Mouse (Mus musculus) intestine, postnatal 0 days (tissue): ENCODE measurements around the gene Il12a. TPM values are rescaled to one million over a fixed set of nuclear protein-coding genes. Genes with fewer than 3 reads are reported as not detected.

Experiments
- ATAC-seq: fragments of 200-750 bp; cut with Nextera tagmentation; 2 replicates; pipeline ENCODE4 v1.8.0; 2017; ENCODE audit warnings: mild to moderate bottlenecking, moderate TSS enrichment, moderate library complexity
- H3K27ac ChIP-seq: fragments of 300-500 bp; sonication (generic); 2 replicates; pipeline ENCODE4 v1.5.1; 2014; ENCODE audit warnings: mild to moderate bottlenecking, low read depth, low read length, moderate library complexity
- H3K27me3 ChIP-seq: fragments of 300-500 bp; sonication (generic); replicated peaks from 2 replicates; pipeline ENCODE4 v1.6.1; 2014; ENCODE audit warnings: low read length, mixed read lengths; ENCODE audit not compliant: control insufficient read depth, insufficient read depth
- H3K36me3 ChIP-seq: fragments of 300-500 bp; sonication (generic); 2 replicates; pipeline ENCODE4 v1.6.1; 2014; ENCODE audit warnings: mild to moderate bottlenecking, moderate library complexity; ENCODE audit not compliant: control insufficient read depth, insufficient read depth
- H3K4me1 ChIP-seq: fragments of 300-500 bp; sonication (generic); replicated peaks from 2 replicates; pipeline ENCODE4 v1.6.1; 2014; ENCODE audit warnings: antibody characterized with exemption, low read length, mixed read lengths; ENCODE audit not compliant: control insufficient read depth, insufficient read depth
- H3K4me2 ChIP-seq: fragments of 300-500 bp; sonication (generic); replicated peaks from 2 replicates; pipeline ENCODE4 v1.6.1; 2014; ENCODE audit warnings: low read depth, mild to moderate bottlenecking, moderate library complexity
- H3K4me3 ChIP-seq: fragments of 300-500 bp; sonication (generic); 2 replicates; pipeline ENCODE4 v1.5.1; 2014; ENCODE audit warnings: low read depth, low read length
- H3K9ac ChIP-seq: fragments of 300-500 bp; sonication (generic); 2 replicates; pipeline ENCODE4 v1.6.1; 2014; ENCODE audit warnings: mild to moderate bottlenecking, low read depth, low read length
- H3K9me3 ChIP-seq: fragments of 300-500 bp; sonication (generic); 2 replicates; pipeline ENCODE4 v1.6.1; 2016; ENCODE audit warnings: mixed run types; ENCODE audit not compliant: control insufficient read depth
- CTCF ChIP-seq: sonication (generic); IDR thresholded peaks from 2 replicates; pipeline ENCODE4 v1.5.1; 2016; ENCODE audit warnings: low read depth, mild to moderate bottlenecking, control low read depth, antibody characterized with exemption, moderate library complexity
- WGBS: fragments of 180-500 bp; shearing (Covaris S2); extraction: QIAGEN DNeasy Blood & Tissue Kit; methylation state at CpG from one replicate; pipeline ENCODE4 v1.1.7; 2014; 5-methylcytosine and 5-hydroxymethylcytosine counted together
- polyA plus RNA-seq: library from polyadenylated mRNA; unstranded; fragments of >200 nt; fragmentation: Nextera tagmentation; extraction: Ambion mirVana; gene quantifications from 2 replicates; pipeline ENCODE4 v1.2.1, GENCODE M21; 2015

Il12a gene
- polyA plus RNA-seq, 1 experiment from 2014 or later, result not detected

- 39% methylated on average over 2 of the region's 2 CpGs for WGBS
Observed at GRCm38 (mm10) chr3:68683579-68683978, 6.9 kb upstream of the Il12a start.

DNA sequence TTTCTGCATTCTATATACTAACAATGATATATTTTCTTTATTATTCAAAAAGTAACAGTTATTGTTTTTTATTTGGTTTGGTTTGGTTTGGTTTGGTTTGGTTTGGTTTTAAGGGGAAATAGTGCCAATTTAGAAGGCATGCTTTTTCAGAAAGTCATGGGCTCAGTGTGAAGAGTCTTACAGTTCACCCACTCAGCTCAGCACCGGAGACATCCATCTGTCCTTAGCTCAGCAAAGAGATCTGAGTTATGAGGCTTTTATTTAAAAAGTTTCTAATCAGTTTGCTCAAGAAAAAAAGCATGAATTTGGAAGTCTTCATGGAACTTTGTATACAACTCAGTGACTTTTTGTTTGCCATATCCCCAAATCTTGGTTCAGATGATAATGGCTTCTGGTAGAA is 6.2 kb upstream of the Il12a start:
- no peak overlapping the region for H3K4me2 ChIP-seq
- no peaks in the 10 kb centered on the region for H3K4me1 ChIP-seq
- H3K9me3 ChIP-seq, result no peaks in the 10 kb centered on the region
- no peak overlapping the region for H3K4me3 ChIP-seq
- H3K36me3 ChIP-seq, result no peaks in the 10 kb centered on the region
- H3K27ac ChIP-seq, result no peak overlapping the region
- no peak for TF ChIP-seq CTCF
- H3K27me3 ChIP-seq, result no peaks in the 10 kb centered on the region
- H3K9ac ChIP-seq, result no peak overlapping the region
- ATAC-seq, result no peak
- WGBS, result 74% methylated on average over 1 of the region's 1 CpGs

More at GRCm38 (mm10) chr3:68683579-68683978, 6.9 kb upstream of the Il12a start:
- no peak overlapping the region for H3K4me3 ChIP-seq
- H3K27ac ChIP-seq, result no peak overlapping the region
- no peaks in the 10 kb centered on the region for H3K4me1 ChIP-seq
- H3K9me3 ChIP-seq, result no peaks in the 10 kb centered on the region
- TF ChIP-seq CTCF, result no peak
- no peak overlapping the region for H3K4me2 ChIP-seq
- no peak for ATAC-seq
- H3K27me3 ChIP-seq, result no peaks in the 10 kb centered on the region
- H3K9ac ChIP-seq, result no peak overlapping the region
- H3K36me3 ChIP-seq, result no peaks in the 10 kb centered on the region

DNA sequence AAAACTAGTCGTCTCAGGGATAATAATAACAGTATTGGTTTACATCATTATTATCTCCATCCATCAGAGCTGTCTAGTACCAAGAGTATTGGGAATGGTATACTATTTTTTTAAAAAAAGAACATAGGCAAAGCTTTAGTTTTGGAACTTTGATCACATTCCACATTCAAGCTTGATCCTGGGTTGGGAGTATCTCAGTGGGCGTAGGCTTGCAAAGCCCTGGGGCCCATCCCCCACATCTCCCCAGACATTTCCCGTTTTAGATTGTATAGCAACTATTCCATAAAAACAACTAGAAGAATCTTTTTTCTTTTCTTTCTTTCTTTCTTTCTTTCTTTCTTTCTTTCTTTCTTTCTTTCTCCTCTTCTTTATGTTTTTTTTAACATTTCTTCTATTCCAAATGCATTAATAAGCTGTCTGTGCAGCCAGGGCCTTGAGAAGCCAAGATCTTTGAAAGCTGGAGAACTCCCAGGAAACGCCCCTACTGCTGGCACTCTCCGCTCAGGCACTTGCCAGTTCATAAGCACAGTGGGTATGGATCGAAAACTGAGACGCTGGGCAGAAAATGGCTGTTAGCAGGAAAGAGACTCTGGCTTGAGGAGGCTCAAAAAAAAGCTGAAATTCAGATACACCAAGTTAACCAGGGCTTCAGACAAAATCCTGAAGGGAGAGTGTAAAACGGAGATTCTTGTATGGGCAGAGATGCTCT is 3.4 kb upstream of the Il12a start:
- Histone ChIP-seq H3K9me3 (no peaks in the 10 kb centered on the region), H3K4me3 (no peak overlapping the region), H3K4me2 (no peak overlapping the region), H3K9ac (no peak overlapping the region), H3K27ac (no peak overlapping the region), H3K27me3 (no peaks in the 10 kb centered on the region), H3K36me3 (no peaks in the 10 kb centered on the region), H3K4me1 (no peaks in the 10 kb centered on the region)
- WGBS, result 75% methylated on average over 8 of the region's 8 CpGs
- ATAC-seq, result no peak
- no peak for TF ChIP-seq CTCF

- Histone ChIP-seq H3K9me3 (no peaks in the 10 kb centered on the region), H3K4me1 (no peaks in the 10 kb centered on the region), H3K36me3 (no peaks in the 10 kb centered on the region), H3K27me3 (no peaks in the 10 kb centered on the region), H3K9ac (no peak overlapping the region), H3K4me3 (no peak overlapping the region), H3K27ac (no peak overlapping the region), H3K4me2 (no peak overlapping the region)
- WGBS, result 72% methylated on average over 7 of the region's 7 CpGs
- ATAC-seq, result no peak
- TF ChIP-seq CTCF, result no peak
Observed at GRCm38 (mm10) chr3:68689346-68689745, 1.1 kb upstream of the Il12a start.

DNA sequence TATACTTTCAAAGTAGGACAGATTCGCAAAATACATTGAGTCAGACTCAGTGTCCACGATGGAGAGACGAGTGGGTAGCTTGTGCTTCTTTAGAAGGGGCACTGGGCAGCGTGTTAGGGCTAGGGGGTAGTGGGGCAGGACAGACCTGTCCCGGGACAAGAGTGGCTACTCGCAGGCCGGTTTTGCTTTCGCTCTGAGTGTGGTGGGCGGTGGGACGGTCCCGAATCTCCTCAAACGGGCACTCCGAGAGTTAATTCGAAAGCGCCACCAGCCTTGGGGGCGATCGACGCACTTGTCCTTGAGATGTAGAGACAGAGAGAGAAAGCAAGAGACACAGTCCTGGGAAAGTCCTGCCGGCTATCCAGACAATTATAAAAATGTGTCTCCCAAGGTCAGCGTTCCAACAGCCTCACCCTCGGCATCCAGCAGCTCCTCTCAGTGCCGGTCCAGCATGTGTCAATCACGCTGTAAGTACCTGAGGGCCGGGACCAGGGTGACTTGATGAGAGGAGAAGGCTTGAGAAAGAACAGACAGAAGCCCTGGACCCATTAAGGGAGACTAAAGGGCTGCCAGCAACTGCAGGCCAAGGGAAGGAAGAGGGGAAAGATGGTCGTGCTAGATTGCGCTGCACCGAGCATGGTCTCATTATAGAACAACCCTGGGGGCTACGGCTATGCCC is 795 bp downstream of the Il12a start:
- H3K4me3 ChIP-seq, result no peak overlapping the region
- no peak for TF ChIP-seq CTCF
- no peak for ATAC-seq

GRCm38 (mm10) chr3:68691938-68692599 is 1.6 kb downstream of the Il12a start:
- H3K27me3 ChIP-seq, result no peaks in the 10 kb centered on the region
- no peak overlapping the region for H3K4me2 ChIP-seq

More for the DNA sequence above, 795 bp downstream of the Il12a start:
- H3K9ac ChIP-seq, result no peak overlapping the region
- no peaks in the 10 kb centered on the region for H3K36me3 ChIP-seq
- H3K27ac ChIP-seq, result no peak overlapping the region
- no peaks in the 10 kb centered on the region for H3K9me3 ChIP-seq
- WGBS, result 80% methylated on average over 28 of the region's 28 CpGs
- no peaks in the 10 kb centered on the region for H3K27me3 ChIP-seq
- no peaks in the 10 kb centered on the region for H3K4me1 ChIP-seq
- no peak overlapping the region for H3K4me2 ChIP-seq

More at GRCm38 (mm10) chr3:68691938-68692599, 1.6 kb downstream of the Il12a start:
- 56% methylated on average over 7 of the region's 7 CpGs for WGBS
- ATAC-seq, result no peak
- H3K9ac ChIP-seq, result no peak overlapping the region
- H3K4me3 ChIP-seq, result no peak overlapping the region
- H3K4me1 ChIP-seq, result no peaks in the 10 kb centered on the region
- H3K9me3 ChIP-seq, result no peaks in the 10 kb centered on the region
- no peak overlapping the region for H3K27ac ChIP-seq
- no peak for TF ChIP-seq CTCF
- no peaks in the 10 kb centered on the region for H3K36me3 ChIP-seq
